Mouse (Mus musculus) midbrain, embryonic 16.5 days (tissue): ENCODE results near the gene Pom121l2. TPM values are rescaled to one million over a fixed set of nuclear protein-coding genes. Genes with fewer than 3 reads are reported as not detected.

ENCODE experiments used
- ATAC-seq: fragments of 200-750 bp; cut with Nextera tagmentation; 2 replicates; pipeline ENCODE4 v1.8.0; 2017; ENCODE audit warnings: moderate TSS enrichment
- H3K27ac ChIP-seq: fragments of 300-500 bp; sonication (generic); 2 replicates; pipeline ENCODE4 v1.5.1; 2014; ENCODE audit warnings: mild to moderate bottlenecking, low read length, mixed read lengths
- H3K27me3 ChIP-seq: fragments of 300-500 bp; sonication (generic); 2 replicates; pipeline ENCODE4 v1.6.1; 2014; ENCODE audit warnings: low read depth, low read length, mixed read lengths; ENCODE audit not compliant: control insufficient read depth, insufficient read depth
- H3K36me3 ChIP-seq: fragments of 300-500 bp; sonication (generic); 2 replicates; pipeline ENCODE4 v1.6.1; 2014; ENCODE audit warnings: mild to moderate bottlenecking, low read length, moderate library complexity, mixed read lengths; ENCODE audit not compliant: control insufficient read depth, insufficient read depth
- H3K4me1 ChIP-seq: fragments of 300-500 bp; sonication (generic); 2 replicates; pipeline ENCODE4 v1.6.1; 2014; ENCODE audit warnings: mild to moderate bottlenecking, low read length, mixed read lengths; ENCODE audit not compliant: control insufficient read depth, insufficient read depth
- H3K4me2 ChIP-seq: fragments of 300-500 bp; sonication (generic); 2 replicates; pipeline ENCODE4 v1.6.1; 2014; ENCODE audit warnings: mild to moderate bottlenecking, low read length, mixed read lengths
- H3K4me3 ChIP-seq: fragments of 300-500 bp; sonication (generic); 2 replicates; pipeline ENCODE4 v1.5.1; 2014; ENCODE audit warnings: low read depth, mild to moderate bottlenecking, low read length, moderate library complexity, mixed read lengths
- H3K9ac ChIP-seq: fragments of 300-500 bp; sonication (generic); 2 replicates; pipeline ENCODE4 v1.6.1; 2014; ENCODE audit warnings: low read depth, low read length, mixed read lengths
- H3K9me3 ChIP-seq: fragments of 300-500 bp; sonication (generic); replicated peaks from 2 replicates; pipeline ENCODE4 v1.6.1; 2014; ENCODE audit warnings: mild to moderate bottlenecking, low read length, mixed read lengths; ENCODE audit not compliant: control insufficient read depth, poor library complexity, severe bottlenecking
- WGBS: fragments of 180-500 bp; shearing (Covaris S2); extraction: QIAGEN DNeasy Blood & Tissue Kit; methylation state at CpG from one replicate; pipeline ENCODE4 v1.1.7; 2014; 5-methylcytosine and 5-hydroxymethylcytosine counted together
- polyA plus RNA-seq: library from polyadenylated mRNA; unstranded; fragments of >200 nt; fragmentation: Nextera tagmentation; extraction: Ambion mirVana; gene quantifications from 2 replicates; pipeline ENCODE4 v1.2.1, GENCODE M21; 2015

Gene Pom121l2
- polyA plus RNA-seq, 1 experiment from 2014 or later, result not detected

DNA sequence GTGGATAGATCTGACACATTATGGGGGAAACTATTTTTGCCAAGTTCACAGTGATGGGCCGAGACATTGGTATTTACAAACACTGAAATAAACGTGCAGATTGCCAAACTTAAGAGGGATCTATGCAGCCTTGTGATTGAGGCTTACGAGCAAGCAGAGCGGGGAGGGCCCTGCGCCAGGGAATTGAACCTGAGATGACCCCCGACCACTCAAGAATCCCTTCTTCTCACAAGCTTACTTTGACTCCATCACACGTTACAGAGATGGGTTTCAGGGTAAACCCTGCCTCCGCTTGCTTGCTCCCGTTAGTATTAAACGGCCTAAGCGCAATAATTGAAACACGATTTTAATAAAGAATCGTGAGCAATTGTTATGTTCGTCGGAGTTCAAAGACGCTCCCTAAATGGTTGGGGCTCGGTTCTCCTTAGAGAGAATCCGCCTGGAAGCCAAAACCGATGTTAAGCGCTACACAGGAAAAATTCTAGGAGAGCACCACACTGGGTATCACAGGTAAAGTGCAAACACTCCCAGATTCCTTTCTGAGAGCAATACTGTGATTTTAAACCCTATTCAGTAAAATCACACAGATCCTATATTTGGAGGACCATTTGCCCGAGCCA is 16.3 kb downstream of the Pom121l2 start:
- WGBS, result under 1% methylated on average over 21 of the region's 21 CpGs
- H3K9ac ChIP-seq, result no peak overlapping the region
- no peaks in the 10 kb centered on the region for H3K9me3 ChIP-seq
- H3K4me2 ChIP-seq, result no peak overlapping the region
- no peaks in the 10 kb centered on the region for H3K4me1 ChIP-seq
- no peaks in the 10 kb centered on the region for H3K36me3 ChIP-seq
- H3K27ac ChIP-seq, result no peak overlapping the region
- no peak overlapping the region for H3K4me3 ChIP-seq
- H3K27me3 ChIP-seq, result peaks cover 75% of the 10 kb centered on the region
- ATAC-seq, result no peak

- H3K4me1 ChIP-seq, result no peaks in the 10 kb centered on the region
- no peaks in the 10 kb centered on the region for H3K9me3 ChIP-seq
- peaks cover 78% of the 10 kb centered on the region for H3K27me3 ChIP-seq
- 8% methylated on average over 4 of the region's 4 CpGs for WGBS
- no peak overlapping the region for H3K4me2 ChIP-seq
- H3K9ac ChIP-seq, result no peak overlapping the region
- ATAC-seq, result no peak
- H3K27ac ChIP-seq, result no peak overlapping the region
- no peak overlapping the region for H3K4me3 ChIP-seq
- H3K36me3 ChIP-seq, result no peaks in the 10 kb centered on the region
Measured at GRCm38 (mm10) chr13:21997821-21998220, 16.8 kb downstream of the Pom121l2 start.

DNA sequence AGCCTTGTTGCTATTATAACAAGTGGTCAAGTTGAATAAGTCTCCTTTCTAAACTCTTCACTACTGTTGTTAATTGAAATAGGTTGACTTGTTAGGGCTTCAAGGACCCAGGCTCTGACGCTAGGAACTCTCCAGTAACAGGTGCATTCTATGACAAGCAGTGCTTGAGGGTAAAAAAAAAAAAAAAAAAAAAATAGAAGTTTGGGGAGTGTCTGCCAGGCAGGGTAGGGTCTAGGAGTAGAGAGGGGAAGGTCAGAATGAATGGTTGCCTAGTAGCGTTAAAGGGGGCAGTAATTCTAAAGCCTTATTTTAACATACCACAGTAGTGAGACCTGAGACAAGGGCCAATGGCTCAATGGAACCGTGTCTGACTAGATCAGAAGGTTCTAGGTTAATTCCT is 17.4 kb downstream of the Pom121l2 start:
- no peak overlapping the region for H3K9ac ChIP-seq
- no peak for ATAC-seq
- H3K4me1 ChIP-seq, result no peaks in the 10 kb centered on the region
- no peak overlapping the region for H3K4me3 ChIP-seq
- peaks cover 81% of the 10 kb centered on the region for H3K27me3 ChIP-seq
- H3K4me2 ChIP-seq, result no peak overlapping the region
- H3K9me3 ChIP-seq, result no peaks in the 10 kb centered on the region
- H3K36me3 ChIP-seq, result no peaks in the 10 kb centered on the region
- no peak overlapping the region for H3K27ac ChIP-seq
- 26% methylated on average over 3 of the region's 3 CpGs for WGBS

GRCm38 (mm10) chr13:21999147-21999546 is 18.2 kb downstream of the Pom121l2 start:
- Histone ChIP-seq H3K4me2 (no peak overlapping the region), H3K36me3 (no peaks in the 10 kb centered on the region), H3K9ac (no peak overlapping the region), H3K27me3 (peaks cover 83% of the 10 kb centered on the region), H3K9me3 (no peaks in the 10 kb centered on the region), H3K4me1 (no peaks in the 10 kb centered on the region), H3K4me3 (no peak overlapping the region), H3K27ac (no peak overlapping the region)
- no peak for ATAC-seq
- WGBS, result 27% methylated on average over 4 of the region's 4 CpGs

DNA sequence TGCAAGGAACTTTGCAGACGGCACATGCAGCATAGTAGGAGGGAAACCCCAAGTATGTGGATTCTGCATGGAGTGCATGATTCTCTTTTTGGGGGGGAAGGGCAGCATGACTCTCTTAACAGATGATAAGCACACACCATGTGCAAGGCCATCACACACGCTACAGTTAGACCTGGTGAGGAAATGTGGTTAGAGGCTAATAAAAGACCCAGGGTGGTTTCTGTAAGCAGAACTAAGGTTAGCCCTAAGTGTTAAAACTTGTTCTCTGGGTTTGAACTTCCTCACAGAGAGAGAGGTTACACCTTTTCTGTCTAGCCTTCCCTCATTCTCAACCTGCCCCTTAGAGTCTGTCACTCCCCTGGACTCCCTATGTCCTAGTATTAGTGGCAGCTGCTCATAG is 20.4 kb downstream of the Pom121l2 start:
- H3K4me1 ChIP-seq, result peaks cover 2% of the 10 kb centered on the region
- H3K36me3 ChIP-seq, result no peaks in the 10 kb centered on the region
- H3K27me3 ChIP-seq, result peaks cover 88% of the 10 kb centered on the region
- no peak overlapping the region for H3K4me3 ChIP-seq
- no peaks in the 10 kb centered on the region for H3K9me3 ChIP-seq
- no peak overlapping the region for H3K4me2 ChIP-seq
- no peak overlapping the region for H3K27ac ChIP-seq
- H3K9ac ChIP-seq, result no peak overlapping the region
- no peak for ATAC-seq
- WGBS, result 70% methylated on average over 2 of the region's 2 CpGs

GRCm38 (mm10) chr13:22001823-22002222 is 20.8 kb downstream of the Pom121l2 start:
- Histone ChIP-seq H3K4me2 (no peak overlapping the region), H3K9ac (no peak overlapping the region), H3K4me1 (peaks cover 7% of the 10 kb centered on the region), H3K4me3 (no peak overlapping the region), H3K27ac (no peak overlapping the region), H3K27me3 (peaks cover 89% of the 10 kb centered on the region), H3K36me3 (no peaks in the 10 kb centered on the region), H3K9me3 (no peaks in the 10 kb centered on the region)
- ATAC-seq, result no peak
- WGBS, result 33% methylated on average over 5 of the region's 5 CpGs

- peak; percentile 70 for ATAC-seq
- Histone ChIP-seq H3K9ac (no peak overlapping the region), H3K4me3 (peak overlapping the region; percentile 40), H3K4me1 (peaks cover 8% of the 10 kb centered on the region), H3K36me3 (no peaks in the 10 kb centered on the region), H3K9me3 (no peaks in the 10 kb centered on the region), H3K27me3 (peaks cover 91% of the 10 kb centered on the region), H3K4me2 (peak overlapping the region; percentile 77), H3K27ac (no peak overlapping the region)
- WGBS, result under 1% methylated on average over 45 of the region's 45 CpGs
Measured at GRCm38 (mm10) chr13:22005605-22006333, 24.8 kb downstream of the Pom121l2 start.

DNA sequence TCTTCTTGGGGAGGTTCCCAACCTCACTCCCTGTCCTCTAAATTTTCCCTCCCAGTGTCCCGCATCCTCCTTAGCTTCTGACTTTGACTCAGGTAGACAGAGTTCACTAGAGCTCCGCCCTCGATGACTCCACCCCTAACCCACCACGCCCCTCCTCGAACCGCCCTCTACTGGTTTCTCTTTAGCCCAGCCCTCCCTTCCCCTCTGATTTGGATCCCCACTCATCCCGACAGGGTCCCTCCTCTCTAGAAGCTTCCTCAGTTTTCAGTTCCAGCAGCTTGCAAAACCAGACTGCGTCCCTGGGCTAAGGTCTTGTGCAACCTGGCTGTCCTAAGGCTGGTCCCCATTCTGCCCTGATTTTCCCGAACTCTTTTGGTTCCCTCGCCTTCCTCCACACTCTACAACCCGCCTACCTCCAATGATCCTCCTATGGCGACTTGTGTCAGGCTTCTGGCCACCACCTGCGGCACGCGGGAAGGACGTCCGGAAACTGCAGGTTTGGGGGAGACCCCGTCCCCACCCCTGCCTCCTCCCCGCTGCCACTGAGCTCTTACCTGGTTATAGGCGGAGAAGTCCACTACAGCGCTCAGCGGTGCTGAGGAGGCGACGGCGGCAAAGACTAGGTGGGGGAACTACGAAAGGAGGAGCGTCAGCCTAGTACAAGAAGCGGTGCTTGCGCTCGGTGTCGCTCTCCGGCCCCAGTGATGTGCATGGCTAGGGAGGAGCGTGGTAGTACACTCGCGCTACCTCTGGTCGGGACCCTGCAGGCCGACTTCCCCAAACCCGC is 25.5 kb downstream of the Pom121l2 start:
- H3K9me3 ChIP-seq, result no peaks in the 10 kb centered on the region
- peaks cover 89% of the 10 kb centered on the region for H3K27me3 ChIP-seq
- H3K4me2 ChIP-seq, result peak overlapping the region; percentile 77
- 2% methylated on average over 38 of the region's 38 CpGs for WGBS
- peak overlapping the region; percentile 40 for H3K4me3 ChIP-seq
- H3K4me1 ChIP-seq, result peaks cover 8% of the 10 kb centered on the region
- H3K9ac ChIP-seq, result no peak overlapping the region
- peak; percentile 64 for ATAC-seq
- no peak overlapping the region for H3K27ac ChIP-seq
- H3K36me3 ChIP-seq, result no peaks in the 10 kb centered on the region

- peak overlapping the region; percentile 77 for H3K4me2 ChIP-seq
- no peak overlapping the region for H3K27ac ChIP-seq
- WGBS, result 3% methylated on average over 18 of the region's 18 CpGs
- H3K36me3 ChIP-seq, result no peaks in the 10 kb centered on the region
- ATAC-seq, result no peak
- H3K27me3 ChIP-seq, result peaks cover 86% of the 10 kb centered on the region
- H3K4me3 ChIP-seq, result peak overlapping the region; percentile 40
- no peaks in the 10 kb centered on the region for H3K9me3 ChIP-seq
- peaks cover 8% of the 10 kb centered on the region for H3K4me1 ChIP-seq
- no peak overlapping the region for H3K9ac ChIP-seq
Measured at GRCm38 (mm10) chr13:22007121-22007510, 26.1 kb downstream of the Pom121l2 start.
